Mouse (Mus musculus) kidney, embryonic 16.5 days (tissue): ENCODE measurements around the gene Lars2. TPM values are rescaled to one million over a fixed set of nuclear protein-coding genes. Genes with fewer than 3 reads are reported as not detected.
A peak's percentile ranks its signal among the peaks of the same experiment; 100 is the strongest.

ENCODE experiments used
- ATAC-seq: fragments of 200-750 bp; cut with Nextera tagmentation; 2 replicates; pipeline ENCODE4 v1.8.0; 2017; ENCODE audit warnings: moderate TSS enrichment; ENCODE audit not compliant: low FRiP score, low TSS enrichment
- H3K27ac ChIP-seq: fragments of 300-500 bp; sonication (generic); 2 replicates; pipeline ENCODE4 v1.5.1; 2014; ENCODE audit warnings: low read length
- H3K27me3 ChIP-seq: fragments of 300-500 bp; sonication (generic); 2 replicates; pipeline ENCODE4 v1.6.1; 2014; ENCODE audit warnings: low read length, control low read depth, mixed read lengths; ENCODE audit not compliant: insufficient read depth
- H3K36me3 ChIP-seq: fragments of 300-500 bp; sonication (generic); 2 replicates; pipeline ENCODE4 v1.6.1; 2014; ENCODE audit warnings: low read length, control low read depth, mixed read lengths; ENCODE audit not compliant: insufficient read depth
- H3K4me1 ChIP-seq: fragments of 300-500 bp; sonication (generic); 2 replicates; pipeline ENCODE4 v1.6.1; 2014; ENCODE audit warnings: low read length, control low read depth, mixed read lengths; ENCODE audit not compliant: insufficient read depth
- H3K4me2 ChIP-seq: fragments of 300-500 bp; sonication (generic); replicated peaks from 2 replicates; pipeline ENCODE4 v1.6.1; 2014; ENCODE audit warnings: low read depth, low read length
- H3K4me3 ChIP-seq: fragments of 300-500 bp; sonication (generic); 2 replicates; pipeline ENCODE4 v1.5.1; 2014; ENCODE audit warnings: mild to moderate bottlenecking, low read length
- H3K9ac ChIP-seq: fragments of 300-500 bp; sonication (generic); replicated peaks from 2 replicates; pipeline ENCODE4 v1.6.1; 2014; ENCODE audit warnings: low read length
- H3K9me3 ChIP-seq: fragments of 300-500 bp; sonication (generic); 2 replicates; pipeline ENCODE4 v1.6.1; 2016; ENCODE audit warnings: low read length, control low read depth
- WGBS: fragments of 180-500 bp; shearing (Covaris S2); extraction: QIAGEN DNeasy Blood & Tissue Kit; methylation state at CpG from one replicate; pipeline ENCODE4 v1.1.7; 2014; 5-methylcytosine and 5-hydroxymethylcytosine counted together
- polyA plus RNA-seq: library from polyadenylated mRNA; unstranded; fragments of >200 nt; fragmentation: Nextera tagmentation; extraction: Ambion mirVana; gene quantifications from 2 replicates; pipeline ENCODE4 v1.2.1, GENCODE M21; 2015

Gene Lars2
- polyA plus RNA-seq, 1 experiment from 2014 or later: 702 TPM

- Histone ChIP-seq H3K4me1 (no peaks in the 10 kb centered on the region), H3K4me3 (no peak overlapping the region), H3K9ac (no peak overlapping the region), H3K27me3 (no peaks in the 10 kb centered on the region), H3K9me3 (no peaks in the 10 kb centered on the region), H3K36me3 (no peaks in the 10 kb centered on the region), H3K4me2 (no peak overlapping the region), H3K27ac (no peak overlapping the region)
- 81% methylated on average over 4 of the region's 4 CpGs for WGBS
- ATAC-seq: no peak
These were observed 100.5 kb downstream of the Lars2 start for GRCm38 (mm10) chr9:123467141-123467620.

- Histone ChIP-seq H3K9ac (no peak overlapping the region), H3K36me3 (no peaks in the 10 kb centered on the region), H3K27me3 (no peaks in the 10 kb centered on the region), H3K9me3 (no peaks in the 10 kb centered on the region), H3K4me3 (no peak overlapping the region), H3K4me1 (no peaks in the 10 kb centered on the region), H3K4me2 (no peak overlapping the region), H3K27ac (no peak overlapping the region)
- ATAC-seq: no peak
- WGBS: 71% methylated on average over 5 of the region's 5 CpGs
These were observed 101.8 kb downstream of the Lars2 start for GRCm38 (mm10) chr9:123468406-123469085.

GRCm38 (mm10) chr9:123469087-123469486, 102.4 kb downstream of the Lars2 start:
- Histone ChIP-seq H3K27me3 (no peaks in the 10 kb centered on the region), H3K36me3 (no peaks in the 10 kb centered on the region), H3K9me3 (no peaks in the 10 kb centered on the region), H3K9ac (no peak overlapping the region), H3K4me2 (no peak overlapping the region), H3K27ac (no peak overlapping the region), H3K4me3 (no peak overlapping the region), H3K4me1 (no peaks in the 10 kb centered on the region)
- no peak for ATAC-seq

GRCm38 (mm10) chr9:123473377-123473776, 106.7 kb downstream of the Lars2 start:
- H3K4me2 ChIP-seq: no peak overlapping the region
- peak; percentile 32; the same call in 1 of the 2 replicates for ATAC-seq
- no peak overlapping the region for H3K9ac ChIP-seq
- no peaks in the 10 kb centered on the region for H3K4me1 ChIP-seq
- H3K36me3 ChIP-seq: no peaks in the 10 kb centered on the region
- H3K9me3 ChIP-seq: no peaks in the 10 kb centered on the region
- H3K27ac ChIP-seq: peak overlapping the region; percentile 27; the same call in 1 of the 2 replicates
- H3K27me3 ChIP-seq: no peaks in the 10 kb centered on the region
- H3K4me3 ChIP-seq: no peak overlapping the region

GRCm38 (mm10) chr9:123475569-123475968, 108.8 kb downstream of the Lars2 start:
- Histone ChIP-seq H3K9me3 (no peaks in the 10 kb centered on the region), H3K4me1 (peaks cover 16% of the 10 kb centered on the region), H3K27ac (no peak overlapping the region), H3K27me3 (no peaks in the 10 kb centered on the region), H3K4me2 (no peak overlapping the region), H3K4me3 (no peak overlapping the region), H3K9ac (no peak overlapping the region), H3K36me3 (no peaks in the 10 kb centered on the region)
- ATAC-seq: no peak
- 81% methylated on average over 1 of the region's 1 CpGs for WGBS

- WGBS: 0% methylated on average over 23 of the region's 29 CpGs
- 0 out of 2 replicates have a peak overlapping the region, but pooled peaks have one; percentile 0 for H3K27ac ChIP-seq
These were observed 111.4 kb downstream of the Lars2 start for GRCm38 (mm10) chr9:123478031-123478585.

GRCm38 (mm10) chr9:123478586-123479195, 112.0 kb downstream of the Lars2 start, which contains the start of gene Limd1:
TSS of gene Limd1 (plus strand) at chr9:123478706.
- Histone ChIP-seq H3K36me3 (peaks cover 13% of the 10 kb centered on the region), H3K27me3 (no peaks in the 10 kb centered on the region), H3K4me3 (peak within 1 kb of the TSS; percentile 79), H3K4me1 (peaks cover 43% of the 10 kb centered on the region), H3K27ac (peak within 1 kb of the TSS; percentile 88), H3K9me3 (no peaks in the 10 kb centered on the region), H3K9ac (peak within 1 kb of the TSS; percentile 85), H3K4me2 (peak within 1 kb of the TSS; percentile 87)
- peak; percentile 83 for ATAC-seq
- 0% methylated on average over 27 of the region's 57 CpGs for WGBS

More at GRCm38 (mm10) chr9:123478031-123478585, 111.4 kb downstream of the Lars2 start:
- no peaks in the 10 kb centered on the region for H3K27me3 ChIP-seq
- H3K4me2 ChIP-seq: peak overlapping the region; percentile 87
- H3K36me3 ChIP-seq: peaks cover 13% of the 10 kb centered on the region
- peak overlapping the region; percentile 57 for H3K9ac ChIP-seq
- no peaks in the 10 kb centered on the region for H3K9me3 ChIP-seq
- H3K4me3 ChIP-seq: peak overlapping the region; percentile 79
- ATAC-seq: peak; percentile 81
- H3K4me1 ChIP-seq: peaks cover 40% of the 10 kb centered on the region

GRCm38 (mm10) chr9:123479196-123479669, 112.5 kb downstream of the Lars2 start:
- Histone ChIP-seq H3K27me3 (no peaks in the 10 kb centered on the region), H3K27ac (peak overlapping the region; percentile 88), H3K9ac (peak overlapping the region; percentile 85), H3K36me3 (peaks cover 13% of the 10 kb centered on the region), H3K4me2 (peak overlapping the region; percentile 87), H3K4me3 (peak overlapping the region; percentile 79), H3K9me3 (no peaks in the 10 kb centered on the region), H3K4me1 (peaks cover 43% of the 10 kb centered on the region)
- peak; percentile 29 for ATAC-seq
- 12% methylated on average over 17 of the region's 17 CpGs for WGBS

GRCm38 (mm10) chr9:123479876-123480252, 113.1 kb downstream of the Lars2 start:
- ATAC-seq: no peak
- Histone ChIP-seq H3K9me3 (no peaks in the 10 kb centered on the region), H3K4me3 (peak overlapping the region; percentile 79), H3K27me3 (no peaks in the 10 kb centered on the region), H3K4me2 (peak overlapping the region; percentile 87), H3K36me3 (peaks cover 13% of the 10 kb centered on the region), H3K4me1 (peaks cover 43% of the 10 kb centered on the region), H3K9ac (peak overlapping the region; percentile 85), H3K27ac (no peak overlapping the region)
- 83% methylated on average over 8 of the region's 8 CpGs for WGBS
